Mouse (Mus musculus): ENCODE measurements around the gene Olfr1232. TPM values are rescaled to one million over a fixed set of nuclear protein-coding genes. Genes with fewer than 3 reads are reported as not detected.

Olfr1232 gene
- not detected in 2 replicates for polyA plus RNA-seq (2015; fragmentation: Nextera tagmentation; extraction: Ambion mirVana)

- H3K27ac ChIP-seq (ENCODE audit: low read depth, low read length) = no peak within 1 kb of the TSS
These were observed at the start of gene Olfr1232 for GRCm38 (mm10) chr2:89329575-89329974. Olfr1232 (minus strand) TSS chr2:89329675.

DNA sequence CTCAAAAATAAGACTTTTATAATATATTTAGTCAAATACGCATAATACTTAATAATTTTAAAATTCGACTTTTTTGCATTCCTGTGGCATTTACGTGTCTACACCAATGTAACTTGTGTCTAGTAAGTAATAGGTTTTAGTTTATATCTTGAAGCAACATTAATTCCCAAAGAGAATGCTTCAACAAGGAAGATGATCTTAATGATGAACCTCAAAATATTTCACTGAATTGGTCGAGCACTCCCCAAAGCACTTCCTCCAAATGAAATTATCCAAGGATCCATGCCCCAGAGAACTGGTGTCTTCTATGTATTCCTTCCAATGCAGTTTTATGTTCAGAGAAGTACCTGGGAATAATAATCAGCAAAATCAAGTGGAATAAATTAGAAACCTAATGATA is 35.3 kb upstream of the Olfr1232 start, which contains the start of gene Olfr1234:
Olfr1234 (minus strand) TSS at position 101 of the 400 bp plus-strand sequence.
- Histone ChIP-seq H3K36me3 (ENCODE audit: control insufficient read depth, insufficient read depth) (no peaks in the 10 kb centered on the region), H3K4me2 (replicated peaks; ENCODE audit: low read depth) (no peak within 1 kb of the TSS), H3K4me1 (replicated peaks; ENCODE audit: control insufficient read depth, insufficient read depth, low read length) (no peaks in the 10 kb centered on the region), H3K27ac (ENCODE audit: low read depth, low read length) (no peak within 1 kb of the TSS), H3K27me3 (replicated peaks; ENCODE audit: control insufficient read depth, insufficient read depth, low read length) (no peaks in the 10 kb centered on the region), H3K4me3 (ENCODE audit: low read depth, low read length) (no peak within 1 kb of the TSS), H3K9me3 (ENCODE audit: control insufficient read depth) (no peaks in the 10 kb centered on the region), H3K9ac (ENCODE audit: low read depth, low read length) (no peak within 1 kb of the TSS)
- no peak for ATAC-seq
- no peak for TF ChIP-seq CTCF (IDR thresholded peaks at IDR 0.05; ENCODE audit: low read depth)
- 83% methylated on average over 4 of the region's 4 CpGs for WGBS

More at GRCm38 (mm10) chr2:89329575-89329974, at the start of gene Olfr1232:
- Histone ChIP-seq H3K9ac (ENCODE audit: low read depth, low read length) (no peak within 1 kb of the TSS), H3K36me3 (ENCODE audit: control insufficient read depth, insufficient read depth) (no peaks in the 10 kb centered on the region), H3K4me2 (replicated peaks; ENCODE audit: low read depth) (no peak within 1 kb of the TSS), H3K4me3 (ENCODE audit: low read depth, low read length) (no peak within 1 kb of the TSS), H3K27me3 (replicated peaks; ENCODE audit: control insufficient read depth, insufficient read depth, low read length) (no peaks in the 10 kb centered on the region), H3K9me3 (ENCODE audit: control insufficient read depth) (no peaks in the 10 kb centered on the region), H3K4me1 (replicated peaks; ENCODE audit: control insufficient read depth, insufficient read depth, low read length) (no peaks in the 10 kb centered on the region)
- TF ChIP-seq CTCF (IDR thresholded peaks at IDR 0.05; ENCODE audit: low read depth) = no peak
- ATAC-seq = no peak

DNA sequence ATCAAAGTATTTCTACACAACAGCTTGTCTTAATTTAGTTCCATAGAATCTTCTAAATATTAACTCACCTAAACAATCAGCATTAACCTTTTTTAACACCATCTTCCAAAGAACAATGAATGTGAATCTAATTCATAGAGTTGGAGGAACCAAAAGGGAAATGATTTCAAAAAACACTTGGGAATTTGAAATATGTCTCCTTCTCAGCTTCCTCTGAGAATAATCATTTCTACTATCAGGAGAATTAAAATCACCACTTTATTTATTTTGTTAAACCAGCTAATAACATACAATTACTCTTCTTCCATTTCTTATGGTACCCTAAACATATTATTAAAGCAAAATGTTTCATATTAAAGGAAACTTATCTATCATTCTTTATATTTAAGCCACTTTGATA is 12.8 kb upstream of the Olfr1232 start, which contains the start of gene Olfr1233:
Olfr1233 (minus strand) TSS at position 101 of the 400 bp plus-strand sequence.
- no peaks in the 10 kb centered on the region for H3K9me3 ChIP-seq (ENCODE audit: control insufficient read depth)
- no peak within 1 kb of the TSS for H3K27ac ChIP-seq (ENCODE audit: low read depth, low read length)
- ATAC-seq = no peak
- TF ChIP-seq CTCF (IDR thresholded peaks at IDR 0.05; ENCODE audit: low read depth) = no peak
- no peak within 1 kb of the TSS for H3K9ac ChIP-seq (ENCODE audit: low read depth, low read length)
- no peak within 1 kb of the TSS for H3K4me2 ChIP-seq (replicated peaks; ENCODE audit: low read depth)
- no peaks in the 10 kb centered on the region for H3K4me1 ChIP-seq (replicated peaks; ENCODE audit: control insufficient read depth, insufficient read depth, low read length)
- no peak within 1 kb of the TSS for H3K4me3 ChIP-seq (ENCODE audit: low read depth, low read length)
- H3K36me3 ChIP-seq (ENCODE audit: control insufficient read depth, insufficient read depth) = no peaks in the 10 kb centered on the region
- H3K27me3 ChIP-seq (replicated peaks; ENCODE audit: control insufficient read depth, insufficient read depth, low read length) = no peaks in the 10 kb centered on the region

GRCm38 (mm10) chr2:89306974-89307373 is 22.5 kb downstream of the Olfr1232 start, which contains the start of gene Olfr1231:
Olfr1231 (minus strand) TSS chr2:89307074.
- Histone ChIP-seq H3K4me2 (replicated peaks; ENCODE audit: low read depth) (no peak within 1 kb of the TSS), H3K36me3 (ENCODE audit: control insufficient read depth, insufficient read depth) (no peaks in the 10 kb centered on the region), H3K27me3 (replicated peaks; ENCODE audit: control insufficient read depth, insufficient read depth, low read length) (no peaks in the 10 kb centered on the region), H3K4me1 (replicated peaks; ENCODE audit: control insufficient read depth, insufficient read depth, low read length) (no peaks in the 10 kb centered on the region), H3K9ac (ENCODE audit: low read depth, low read length) (no peak within 1 kb of the TSS), H3K27ac (ENCODE audit: low read depth, low read length) (no peak within 1 kb of the TSS), H3K4me3 (ENCODE audit: low read depth, low read length) (no peak within 1 kb of the TSS), H3K9me3 (ENCODE audit: control insufficient read depth) (no peaks in the 10 kb centered on the region)
- WGBS = 70% methylated on average over 2 of the region's 2 CpGs
- no peak for ATAC-seq
- TF ChIP-seq CTCF (IDR thresholded peaks at IDR 0.05; ENCODE audit: low read depth) = no peak

GRCm38 (mm10) chr2:89297168-89297567 is 32.3 kb downstream of the Olfr1232 start, which contains the start of gene Olfr1230:
Olfr1230 (minus strand) TSS chr2:89297268.
- H3K27me3 ChIP-seq (replicated peaks; ENCODE audit: control insufficient read depth, insufficient read depth, low read length) = no peaks in the 10 kb centered on the region
- no peak within 1 kb of the TSS for H3K9ac ChIP-seq (ENCODE audit: low read depth, low read length)
- 84% methylated on average over 1 of the region's 1 CpGs for WGBS
- no peak for TF ChIP-seq CTCF (IDR thresholded peaks at IDR 0.05; ENCODE audit: low read depth)
- no peaks in the 10 kb centered on the region for H3K9me3 ChIP-seq (ENCODE audit: control insufficient read depth)
- H3K4me3 ChIP-seq (ENCODE audit: low read depth, low read length) = no peak within 1 kb of the TSS
- H3K4me1 ChIP-seq (replicated peaks; ENCODE audit: control insufficient read depth, insufficient read depth, low read length) = no peaks in the 10 kb centered on the region
- H3K36me3 ChIP-seq (ENCODE audit: control insufficient read depth, insufficient read depth) = no peaks in the 10 kb centered on the region
- no peak for ATAC-seq
- H3K27ac ChIP-seq (ENCODE audit: low read depth, low read length) = no peak within 1 kb of the TSS
- H3K4me2 ChIP-seq (replicated peaks; ENCODE audit: low read depth) = no peak within 1 kb of the TSS

DNA sequence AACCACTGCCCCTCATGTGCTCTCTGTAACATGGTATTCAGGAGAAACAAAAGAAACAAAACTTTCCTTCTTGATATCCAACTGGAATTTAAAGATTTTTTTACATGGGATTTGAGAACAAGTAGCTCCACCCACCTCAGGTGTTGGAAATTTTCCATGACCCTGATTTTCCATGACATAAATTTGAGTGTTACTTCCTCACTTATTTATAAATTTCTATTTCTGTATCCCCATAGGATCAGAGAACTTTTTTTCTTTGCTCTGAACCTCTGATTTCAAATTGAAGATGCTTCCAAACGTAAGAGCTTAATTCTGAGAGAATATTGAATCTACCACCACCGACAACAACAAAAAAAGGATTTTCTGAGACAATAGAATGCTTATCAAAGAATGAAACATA is 41.6 kb downstream of the Olfr1232 start, which contains the start of gene Olfr1229:
Olfr1229 (minus strand) TSS at position 101 of the 400 bp plus-strand sequence.
- H3K9ac ChIP-seq (ENCODE audit: low read depth, low read length) = no peak within 1 kb of the TSS
- TF ChIP-seq CTCF (IDR thresholded peaks at IDR 0.05; ENCODE audit: low read depth) = no peak
- no peak within 1 kb of the TSS for H3K4me3 ChIP-seq (ENCODE audit: low read depth, low read length)
- H3K27me3 ChIP-seq (replicated peaks; ENCODE audit: control insufficient read depth, insufficient read depth, low read length) = no peaks in the 10 kb centered on the region
- H3K36me3 ChIP-seq (ENCODE audit: control insufficient read depth, insufficient read depth) = no peaks in the 10 kb centered on the region
- H3K9me3 ChIP-seq (ENCODE audit: control insufficient read depth) = no peaks in the 10 kb centered on the region
- H3K4me2 ChIP-seq (replicated peaks; ENCODE audit: low read depth) = no peak within 1 kb of the TSS
- no peaks in the 10 kb centered on the region for H3K4me1 ChIP-seq (replicated peaks; ENCODE audit: control insufficient read depth, insufficient read depth, low read length)
- ATAC-seq = no peak
- no peak within 1 kb of the TSS for H3K27ac ChIP-seq (ENCODE audit: low read depth, low read length)
- WGBS = 80% methylated on average over 2 of the region's 2 CpGs

Other genes starting within 250 kb of the Olfr1232 start
- not detected in 2 replicates for gene Olfr1219, start 246.2 kb downstream of the Olfr1232 start, polyA plus RNA-seq (2015; fragmentation: Nextera tagmentation; extraction: Ambion mirVana)
- not detected in 2 replicates for gene Olfr1220, start 222.8 kb downstream of the Olfr1232 start, polyA plus RNA-seq (2015; fragmentation: Nextera tagmentation; extraction: Ambion mirVana)
- not detected in 2 replicates for gene Olfr1221, start 212.4 kb downstream of the Olfr1232 start, polyA plus RNA-seq (2015; fragmentation: Nextera tagmentation; extraction: Ambion mirVana)
- not detected in 2 replicates for gene Olfr1222, start 196.6 kb downstream of the Olfr1232 start, polyA plus RNA-seq (2015; fragmentation: Nextera tagmentation; extraction: Ambion mirVana)
- gene Olfr1223, start 178.1 kb downstream of the Olfr1232 start, polyA plus RNA-seq (2015; fragmentation: Nextera tagmentation; extraction: Ambion mirVana) = not detected in 2 replicates
- gene Olfr1224-ps1, start 165.6 kb downstream of the Olfr1232 start, polyA plus RNA-seq (2015; fragmentation: Nextera tagmentation; extraction: Ambion mirVana) = not detected in 2 replicates
- gene Olfr1225, start 155.0 kb downstream of the Olfr1232 start, polyA plus RNA-seq (2015; fragmentation: Nextera tagmentation; extraction: Ambion mirVana) = not detected in 2 replicates
- gene Olfr1226, start 129.6 kb downstream of the Olfr1232 start, polyA plus RNA-seq (2015; fragmentation: Nextera tagmentation; extraction: Ambion mirVana) = not detected in 2 replicates
- not detected in 2 replicates for gene Olfr1228, start 75.6 kb downstream of the Olfr1232 start, polyA plus RNA-seq (2015; fragmentation: Nextera tagmentation; extraction: Ambion mirVana)
- not detected in 2 replicates for gene Olfr1229, start 41.7 kb downstream of the Olfr1232 start, polyA plus RNA-seq (2015; fragmentation: Nextera tagmentation; extraction: Ambion mirVana)
- gene Olfr1230, start 32.4 kb downstream of the Olfr1232 start, polyA plus RNA-seq (2015; fragmentation: Nextera tagmentation; extraction: Ambion mirVana) = not detected in 2 replicates
- gene Olfr1231, start 22.6 kb downstream of the Olfr1232 start, polyA plus RNA-seq (2015; fragmentation: Nextera tagmentation; extraction: Ambion mirVana) = not detected in 2 replicates
- not detected in 2 replicates for gene Olfr1233, start 12.7 kb upstream of the Olfr1232 start, polyA plus RNA-seq (2015; fragmentation: Nextera tagmentation; extraction: Ambion mirVana)
- gene Olfr1234, start 35.2 kb upstream of the Olfr1232 start, polyA plus RNA-seq (2015; fragmentation: Nextera tagmentation; extraction: Ambion mirVana) = not detected in 2 replicates
- not detected in 2 replicates for gene Olfr1238, start 80.0 kb upstream of the Olfr1232 start, polyA plus RNA-seq (2015; fragmentation: Nextera tagmentation; extraction: Ambion mirVana)
- gene Olfr1239, start 90.7 kb upstream of the Olfr1232 start, polyA plus RNA-seq (2015; fragmentation: Nextera tagmentation; extraction: Ambion mirVana) = not detected in 2 replicates
- gene Olfr1240, start 113.3 kb upstream of the Olfr1232 start, polyA plus RNA-seq (2015; fragmentation: Nextera tagmentation; extraction: Ambion mirVana) = not detected in 2 replicates
- not detected in 2 replicates for gene Olfr1241, start 157.5 kb upstream of the Olfr1232 start, polyA plus RNA-seq (2015; fragmentation: Nextera tagmentation; extraction: Ambion mirVana)
- not detected in 2 replicates for gene Olfr1242, start 168.7 kb upstream of the Olfr1232 start, polyA plus RNA-seq (2015; fragmentation: Nextera tagmentation; extraction: Ambion mirVana)
- not detected in 2 replicates for gene Olfr1243, start 201.8 kb upstream of the Olfr1232 start, polyA plus RNA-seq (2015; fragmentation: Nextera tagmentation; extraction: Ambion mirVana)
- not detected in 2 replicates for gene Olfr1245, start 248.8 kb upstream of the Olfr1232 start, polyA plus RNA-seq (2015; fragmentation: Nextera tagmentation; extraction: Ambion mirVana)

Measured in intestine, postnatal 0 days (tissue).